Mouse (Mus musculus): ENCODE measurements around the gene Samm50.
A peak's percentile ranks its signal among the peaks of the same experiment; 100 is the strongest.
"Not testable (repeated sequence)": the region's sequence is repeated elsewhere in the genome, so short reads cannot be mapped to it uniquely, and the experiment has no call there.

Samm50 gene

GRCm38 (mm10) chr15:84192058-84192791, at the start of gene Samm50:
TSS of gene Samm50 (plus strand) at chr15:84192241.
- peak; percentile 98 for DNase-seq (ENCODE audit: low spot score)

- no peak for DNase-seq (ENCODE audit: low spot score)
These were observed 35.9 kb upstream of the Samm50 start for GRCm38 (mm10) chr15:84156158-84156557.

- DNase-seq (ENCODE audit: low spot score) = not testable (repeated sequence)
These were observed 34.5 kb upstream of the Samm50 start for GRCm38 (mm10) chr15:84157530-84157929.

- no peak for DNase-seq (ENCODE audit: low spot score)
These were observed 30.2 kb upstream of the Samm50 start for GRCm38 (mm10) chr15:84161871-84162270.

- DNase-seq (ENCODE audit: low spot score) = no peak
These were observed 25.2 kb upstream of the Samm50 start for GRCm38 (mm10) chr15:84166818-84167217.

- peak; percentile 99 for DNase-seq (ENCODE audit: low spot score)
These were observed 24.4 kb upstream of the Samm50 start, which contains the start of gene Pnpla3 for GRCm38 (mm10) chr15:84167600-84167999. TSS of gene Pnpla3 (plus strand) at chr15:84167837.

GRCm38 (mm10) chr15:84168170-84169161, 23.6 kb upstream of the Samm50 start:
- peak; percentile 64 for DNase-seq (ENCODE audit: low spot score)

- no peak for DNase-seq (ENCODE audit: low spot score)
These were observed 22.5 kb upstream of the Samm50 start for GRCm38 (mm10) chr15:84169511-84169910.

GRCm38 (mm10) chr15:84171166-84171565, 20.9 kb upstream of the Samm50 start:
- no peak for DNase-seq (ENCODE audit: low spot score)

- DNase-seq (ENCODE audit: low spot score) = no peak
These were observed 13.3 kb upstream of the Samm50 start for GRCm38 (mm10) chr15:84178733-84179132.

- no peak for DNase-seq (ENCODE audit: low spot score)
These were observed 10.0 kb upstream of the Samm50 start for GRCm38 (mm10) chr15:84182000-84182399.

GRCm38 (mm10) chr15:84183967-84184366, 8.1 kb upstream of the Samm50 start:
- peak; percentile 6 for DNase-seq (ENCODE audit: low spot score)

- no peak for DNase-seq (ENCODE audit: low spot score)
These were observed 5.8 kb upstream of the Samm50 start for GRCm38 (mm10) chr15:84186196-84186595.

GRCm38 (mm10) chr15:84188887-84189530, 3.0 kb upstream of the Samm50 start:
- DNase-seq (ENCODE audit: low spot score) = no peak

GRCm38 (mm10) chr15:84189881-84190280, 2.2 kb upstream of the Samm50 start:
- peak; percentile 54 for DNase-seq (ENCODE audit: low spot score)

- DNase-seq (ENCODE audit: low spot score) = no peak
These were observed 350 bp upstream of the Samm50 start for GRCm38 (mm10) chr15:84191724-84192057.

GRCm38 (mm10) chr15:84196486-84197165, 4.6 kb downstream of the Samm50 start:
- no peak for DNase-seq (ENCODE audit: low spot score)

- DNase-seq (ENCODE audit: low spot score) = no peak
These were observed 15.3 kb downstream of the Samm50 start for GRCm38 (mm10) chr15:84207327-84207726.

GRCm38 (mm10) chr15:84209517-84210412, 17.7 kb downstream of the Samm50 start:
- no peak for DNase-seq (ENCODE audit: low spot score)

GRCm38 (mm10) chr15:84210461-84210860, 18.4 kb downstream of the Samm50 start:
- no peak for DNase-seq (ENCODE audit: low spot score)

GRCm38 (mm10) chr15:84210941-84211340, 18.9 kb downstream of the Samm50 start:
- no peak for DNase-seq (ENCODE audit: low spot score)
